Mouse (Mus musculus) C2C12 (cell line): ENCODE results near the gene Insr. TPM values are rescaled to one million over a fixed set of nuclear protein-coding genes. Genes with fewer than 3 reads are reported as not detected.

Source experiments
- H3K27me3 ChIP-seq: one replicate; pipeline ENCODE4 v1.6.1; 2011; ENCODE audit not compliant: control insufficient read depth, insufficient read depth, insufficient read length
- H3K36me3 ChIP-seq: one replicate; pipeline ENCODE4 v1.6.1; 2011; ENCODE audit not compliant: control insufficient read depth, insufficient read depth
- H3K4me3 ChIP-seq: one replicate; pipeline ENCODE4 v1.5.1; 2011; ENCODE audit warnings: mild to moderate bottlenecking, control low read depth; ENCODE audit not compliant: poor library complexity, insufficient read depth, severe bottlenecking
- H3K79me2 ChIP-seq: one replicate; pipeline ENCODE4 v1.6.1; 2011; ENCODE audit not compliant: control insufficient read depth, insufficient read depth
- H3K79me3 ChIP-seq: one replicate; pipeline ENCODE4 v1.6.1; 2011; ENCODE audit warnings: low read depth, control low read depth
- H3ac ChIP-seq: one replicate; pipeline ENCODE3; 2011; ENCODE audit warnings: low read depth; ENCODE audit not compliant: control insufficient read depth, insufficient read length
- CEBPB ChIP-seq: IDR thresholded peaks from one replicate; pipeline ENCODE4 v1.6.1; 2011; ENCODE audit warnings: low read depth, mild to moderate bottlenecking, control low read depth, moderate library complexity
- CTCF ChIP-seq: IDR thresholded peaks from one replicate; pipeline ENCODE4 v1.5.1; 2011; ENCODE audit not compliant: control insufficient read depth, insufficient read depth, insufficient read length
- FOSL1 ChIP-seq: IDR thresholded peaks from one replicate; pipeline ENCODE4 v1.8.0; 2011; ENCODE audit warnings: mild to moderate bottlenecking, low read length; ENCODE audit not compliant: poor library complexity, insufficient read depth, severe bottlenecking
- MAX ChIP-seq: IDR thresholded peaks from one replicate; pipeline ENCODE4 v1.6.1; 2011; ENCODE audit warnings: mild to moderate bottlenecking, control low read depth
- MYOD1 ChIP-seq: IDR thresholded peaks from one replicate; pipeline ENCODE4 v1.6.1; 2011; ENCODE audit warnings: low read depth; ENCODE audit not compliant: control insufficient read depth, insufficient read length
- MYOG ChIP-seq: IDR thresholded peaks from one replicate; pipeline ENCODE4 v1.6.1; 2011; ENCODE audit not compliant: control insufficient read depth, insufficient read length; ENCODE audit errors: extremely low read depth
- USF1 ChIP-seq: IDR thresholded peaks from one replicate; pipeline ENCODE4 v1.6.1; 2011; ENCODE audit warnings: low read depth, mild to moderate bottlenecking, control low read depth, moderate library complexity
- polyA plus RNA-seq: library from polyadenylated mRNA; unstranded; fragments of >200 nt; fragmentation: generic; extraction: Trizol; gene quantifications from one replicate; pipeline ENCODE4 v1.2.1, GENCODE M21; 2012; ENCODE audit warnings: missing spikeins

Gene Insr
- polyA plus RNA-seq, 1 experiment, result 2.6 TPM

DNA sequence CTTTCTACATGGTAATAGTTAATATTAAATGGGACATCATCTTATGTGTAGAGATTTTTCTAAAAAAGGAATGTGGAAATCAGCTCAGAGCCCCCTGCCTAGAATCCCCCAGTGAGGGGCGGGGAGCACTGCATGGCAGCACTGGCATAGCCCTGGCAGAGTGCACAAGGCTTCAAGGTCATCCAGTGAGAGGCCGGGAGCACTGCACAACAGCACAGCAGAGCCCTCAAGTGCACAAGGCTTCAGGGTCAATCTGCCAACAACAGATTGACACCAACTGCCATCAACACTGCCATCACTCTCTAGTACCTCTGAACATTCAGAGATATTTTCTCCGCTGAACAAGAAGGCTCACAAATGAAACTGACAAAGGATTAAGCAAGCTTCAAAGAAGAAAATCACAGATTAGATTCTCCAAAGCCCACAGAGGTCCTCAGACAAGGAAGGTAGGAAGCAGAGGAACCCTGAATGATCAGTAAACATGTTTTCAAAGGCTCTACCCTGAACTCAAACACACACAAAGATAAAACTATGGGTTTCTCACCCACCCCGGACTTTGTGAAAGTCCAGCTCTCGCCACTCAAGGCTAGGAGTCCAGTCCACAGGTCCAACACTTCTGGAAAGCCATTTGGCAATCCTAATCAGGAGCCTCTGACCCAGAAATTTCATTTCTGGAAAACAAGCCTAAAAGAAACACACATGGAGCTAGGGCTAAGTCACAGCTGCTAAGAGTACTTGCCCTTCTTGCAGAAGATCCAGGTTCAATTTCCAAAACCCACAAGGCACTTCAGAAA is 23.1 kb downstream of the Insr start:
- Histone ChIP-seq H3K4me3 (no peak overlapping the region), H3K79me2 (no peaks in the 10 kb centered on the region), H3K27me3 (no peaks in the 10 kb centered on the region), H3K36me3 (no peaks in the 10 kb centered on the region), H3K79me3 (no peaks in the 10 kb centered on the region), H3ac (no peak overlapping the region)
- TF ChIP-seq CEBPB, result no peak
- no peak for TF ChIP-seq USF1
- TF ChIP-seq CTCF, result no peak
- no peak for TF ChIP-seq FOSL1
- no peak for TF ChIP-seq MAX
- no peak for TF ChIP-seq MYOG
- TF ChIP-seq MYOD1, result no peak

DNA sequence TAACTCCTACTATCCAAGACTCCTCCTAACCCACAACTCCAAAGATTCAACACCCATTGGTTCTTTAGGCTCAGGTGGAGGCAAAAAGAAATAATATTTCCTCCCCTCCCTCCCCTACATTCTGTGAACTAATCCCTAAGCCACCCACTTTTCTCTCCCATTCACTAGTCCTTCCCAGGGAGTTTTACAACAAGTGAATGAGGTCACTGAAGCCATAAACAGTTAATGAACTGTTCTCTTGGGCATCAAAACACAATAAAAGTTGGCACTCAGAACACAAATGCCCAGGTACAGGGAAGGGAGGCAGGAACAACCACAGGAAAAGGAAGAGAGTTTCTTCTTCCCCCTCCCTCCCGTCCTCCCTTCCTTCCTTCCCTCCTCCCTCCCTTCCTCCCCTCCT is 24.1 kb downstream of the Insr start:
- TF ChIP-seq CTCF (no peak), MYOG (no peak), MYOD1 (no peak), CEBPB (no peak), USF1 (no peak), FOSL1 (no peak), MAX (no peak)
- no peak overlapping the region for H3ac ChIP-seq
- H3K27me3 ChIP-seq, result no peaks in the 10 kb centered on the region
- no peaks in the 10 kb centered on the region for H3K79me2 ChIP-seq
- H3K79me3 ChIP-seq, result no peaks in the 10 kb centered on the region
- no peak overlapping the region for H3K4me3 ChIP-seq
- no peaks in the 10 kb centered on the region for H3K36me3 ChIP-seq

DNA sequence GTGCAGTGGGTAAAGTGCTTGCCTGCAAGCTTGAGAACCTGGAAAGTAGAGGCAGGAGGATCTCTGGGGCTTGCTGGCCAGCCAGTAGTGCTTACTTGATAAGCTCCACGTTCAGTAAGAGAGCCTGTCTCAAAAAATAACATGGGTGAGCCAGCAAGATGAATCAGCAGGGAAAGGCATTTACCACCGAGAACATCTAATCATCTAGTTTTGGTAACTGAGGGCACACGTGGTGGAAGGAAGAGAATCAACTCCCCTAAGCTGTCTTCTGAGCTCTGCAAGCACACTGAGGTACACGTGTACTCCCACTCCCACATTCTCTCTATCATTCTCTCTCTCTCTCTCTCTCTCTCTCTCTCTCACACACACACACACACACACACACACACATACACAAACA is 26.2 kb downstream of the Insr start:
- TF ChIP-seq CEBPB, result no peak
- TF ChIP-seq MAX, result no peak
- TF ChIP-seq MYOD1, result no peak
- TF ChIP-seq CTCF, result no peak
- no peak for TF ChIP-seq MYOG
- TF ChIP-seq FOSL1, result no peak
- TF ChIP-seq USF1, result no peak
- Histone ChIP-seq H3K36me3 (no peaks in the 10 kb centered on the region), H3K4me3 (no peak overlapping the region), H3ac (no peak overlapping the region), H3K79me3 (no peaks in the 10 kb centered on the region), H3K79me2 (no peaks in the 10 kb centered on the region), H3K27me3 (no peaks in the 10 kb centered on the region)

DNA sequence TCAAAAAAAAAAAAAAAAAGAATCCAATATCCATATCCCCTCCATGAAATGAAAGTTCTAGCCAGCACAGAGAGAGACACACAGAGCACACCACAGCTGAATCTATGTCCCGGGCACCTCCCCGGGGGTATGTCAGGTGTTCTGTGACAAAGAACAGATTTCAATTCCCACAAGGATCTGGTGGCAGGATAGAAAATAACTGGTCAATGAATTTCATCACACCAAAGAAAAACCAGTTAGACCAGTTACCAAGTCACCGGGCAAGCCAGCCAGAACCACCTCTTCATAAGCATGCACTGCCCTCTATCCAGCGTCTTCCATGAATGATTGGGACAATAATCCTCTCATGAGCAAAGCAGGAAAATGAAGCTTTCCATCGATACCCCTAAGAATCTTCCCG is 26.8 kb downstream of the Insr start:
- no peak overlapping the region for H3K4me3 ChIP-seq
- no peaks in the 10 kb centered on the region for H3K27me3 ChIP-seq
- H3K36me3 ChIP-seq, result no peaks in the 10 kb centered on the region
- H3K79me3 ChIP-seq, result no peaks in the 10 kb centered on the region
- TF ChIP-seq MYOG (no peak), FOSL1 (no peak), CEBPB (no peak), USF1 (no peak), MAX (no peak), CTCF (no peak), MYOD1 (no peak)
- no peak overlapping the region for H3ac ChIP-seq
- H3K79me2 ChIP-seq, result no peaks in the 10 kb centered on the region

DNA sequence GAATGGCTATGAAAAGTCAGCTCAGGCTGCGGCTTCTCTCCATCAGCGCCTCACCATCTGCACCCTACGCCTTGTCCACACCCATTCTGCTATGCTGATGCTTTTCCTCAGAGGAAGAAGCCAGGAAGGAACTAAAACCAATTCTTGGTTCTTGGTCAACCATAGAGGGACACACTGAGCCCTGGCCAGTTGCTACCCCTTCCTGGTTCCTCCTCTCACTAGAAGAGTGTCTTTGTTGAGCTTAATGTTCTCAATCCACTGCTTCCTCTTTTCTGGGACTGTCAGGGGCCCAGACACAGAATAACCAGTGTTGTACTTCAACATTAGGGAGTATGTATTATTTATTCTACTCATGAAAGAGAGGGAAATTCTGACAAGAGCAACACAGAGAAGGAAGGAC is 28.3 kb downstream of the Insr start:
- Histone ChIP-seq H3K4me3 (no peak overlapping the region), H3K36me3 (no peaks in the 10 kb centered on the region), H3K27me3 (no peaks in the 10 kb centered on the region), H3K79me2 (no peaks in the 10 kb centered on the region), H3ac (no peak overlapping the region), H3K79me3 (no peaks in the 10 kb centered on the region)
- TF ChIP-seq USF1, result no peak
- TF ChIP-seq MAX, result no peak
- no peak for TF ChIP-seq CTCF
- TF ChIP-seq FOSL1, result no peak
- TF ChIP-seq MYOG, result no peak
- no peak for TF ChIP-seq MYOD1
- no peak for TF ChIP-seq CEBPB

DNA sequence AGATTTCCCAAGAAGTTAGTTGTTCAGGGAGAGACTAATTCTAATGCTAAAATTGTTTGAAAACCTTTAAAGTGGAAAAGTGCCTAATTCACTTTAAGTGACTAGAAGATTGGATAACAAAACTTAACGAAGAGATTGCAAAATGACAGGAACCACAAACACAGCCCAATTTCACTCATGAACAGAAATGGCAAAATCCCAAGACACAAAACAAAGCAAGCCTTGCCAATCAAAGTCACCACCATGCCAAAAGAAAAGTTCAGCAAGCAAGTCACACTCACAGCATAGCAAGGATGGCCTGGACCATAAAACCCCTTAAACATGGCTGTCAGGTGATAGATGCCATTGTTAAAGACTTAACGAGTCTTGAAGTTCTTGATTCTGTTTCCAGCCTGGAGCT is 29.5 kb downstream of the Insr start:
- H3K36me3 ChIP-seq, result no peaks in the 10 kb centered on the region

More for the DNA sequence above, 29.5 kb downstream of the Insr start:
- no peaks in the 10 kb centered on the region for H3K27me3 ChIP-seq
- H3K4me3 ChIP-seq, result no peak overlapping the region
- H3K79me3 ChIP-seq, result no peaks in the 10 kb centered on the region
- H3K79me2 ChIP-seq, result no peaks in the 10 kb centered on the region
- no peak for TF ChIP-seq FOSL1
- no peak for TF ChIP-seq MAX
- no peak for TF ChIP-seq CTCF
- TF ChIP-seq MYOD1, result no peak
- TF ChIP-seq USF1, result no peak
- TF ChIP-seq CEBPB, result no peak
- no peak for TF ChIP-seq MYOG
- H3ac ChIP-seq, result no peak overlapping the region
